Mouse (Mus musculus) heart, adult 18-20 months (tissue): ENCODE data around the gene Sesn1. TPM values are rescaled to one million over a fixed set of nuclear protein-coding genes. Genes with fewer than 3 reads are reported as not detected.

Source experiments
- DNase-seq, 2 experiments: peaks; one replicate each; pipeline ENCODE4 v3.0.0; 2021 to 2022; ENCODE audit warnings: mixed read lengths in 1 of 2
- total RNA-seq, 2 experiments: library from RNA; stranded (reverse); gene quantifications; 2 replicates each; pipeline ENCODE4 v1.2.3; 2021

Sesn1 gene
- total RNA-seq, 2 experiments from 2014 or later, result 135 to 156 TPM

DNA sequence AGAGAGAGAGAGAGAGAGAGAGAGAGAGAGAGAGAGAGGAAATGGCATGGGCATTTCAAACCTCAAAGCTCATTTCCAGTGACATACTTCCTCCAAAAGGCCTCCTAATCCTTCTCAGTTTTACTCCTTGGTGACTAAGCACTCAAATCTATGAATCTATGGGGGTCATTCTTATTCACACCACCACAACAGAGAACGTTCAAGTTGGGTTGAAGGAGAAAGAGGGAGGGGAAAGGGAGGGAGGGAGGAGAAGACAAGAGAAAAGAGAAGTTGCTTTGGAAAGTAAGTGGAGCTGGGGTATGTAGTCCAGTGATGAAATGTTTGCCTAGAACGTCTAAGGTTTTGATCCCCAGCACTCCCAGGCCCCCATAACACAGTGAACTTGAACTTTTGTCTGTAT lies 60.4 kb downstream of the Sesn1 start:
- DNase-seq, result no peak

DNA sequence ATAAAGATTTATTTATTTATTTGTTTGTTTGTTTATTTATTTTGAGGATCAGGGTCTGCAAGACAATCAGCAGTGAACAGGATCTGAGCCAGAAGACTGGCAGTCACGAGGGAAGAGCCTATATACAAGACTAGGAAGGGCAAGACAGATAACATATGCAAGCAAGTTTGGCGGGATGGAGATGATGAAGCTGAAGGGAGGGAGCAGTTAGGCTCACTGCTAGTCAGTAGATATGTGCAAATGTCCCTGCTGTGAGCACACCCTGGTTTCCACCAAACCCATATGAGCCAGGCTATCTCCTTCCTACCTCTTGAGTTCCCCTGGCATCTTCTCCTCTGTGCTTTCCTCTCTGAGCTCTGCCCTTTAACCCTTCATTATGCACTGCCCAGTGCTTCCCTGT lies 61.8 kb downstream of the Sesn1 start:
- DNase-seq, result no peak

- DNase-seq, result no peak
Measured at GRCm38 (mm10) chr10:41875624-41876023, 65.9 kb downstream of the Sesn1 start.

DNA sequence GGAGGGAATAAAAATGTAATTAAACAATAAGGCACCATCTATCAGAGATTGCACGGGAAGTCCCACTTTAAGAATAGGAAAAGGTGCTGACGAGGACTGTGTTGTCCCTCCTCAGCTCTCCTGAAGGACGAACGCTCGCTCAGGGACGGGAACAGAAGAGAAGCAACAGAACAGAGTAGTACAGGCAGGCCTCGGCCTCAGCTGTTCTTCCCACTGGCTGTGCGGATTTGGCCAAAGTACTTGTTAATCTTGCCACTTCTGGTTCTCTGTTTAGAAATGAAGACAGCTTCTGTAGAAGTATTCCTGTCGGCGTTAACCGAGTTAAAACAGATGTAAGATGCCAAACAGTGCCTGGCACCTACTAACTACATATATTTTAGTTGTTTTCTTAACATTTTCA lies 68.6 kb downstream of the Sesn1 start:
- peak in 1 of 2 experiments; percentile 15 for DNase-seq

GRCm38 (mm10) chr10:41879675-41880074 lies 69.9 kb downstream of the Sesn1 start:
- peak in 1 of 2 experiments; percentile 17 for DNase-seq

- DNase-seq, result peak in 1 of 2 experiments; percentile 23
Measured at GRCm38 (mm10) chr10:41880206-41880605, 70.5 kb downstream of the Sesn1 start.

DNA sequence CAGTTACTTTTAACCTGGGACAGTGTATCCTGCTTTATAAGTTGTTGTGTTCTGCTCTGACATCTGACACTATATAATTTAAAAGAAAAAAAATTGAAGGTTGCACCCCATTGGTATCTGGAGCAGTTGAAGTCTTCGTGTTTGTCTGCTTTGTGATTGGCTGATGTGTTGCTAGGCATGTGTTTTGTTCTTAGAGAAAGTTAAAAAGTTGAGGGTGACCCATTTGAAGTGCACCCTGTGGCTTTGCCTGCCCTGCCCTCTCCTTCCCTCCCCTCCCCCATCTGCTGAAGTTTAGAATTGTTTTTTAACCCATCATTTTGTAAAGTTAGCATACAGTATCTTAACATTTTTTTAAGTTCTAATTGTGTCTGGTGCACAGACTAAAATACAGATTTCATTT lies 71.0 kb downstream of the Sesn1 start:
- DNase-seq, result no peak

DNA sequence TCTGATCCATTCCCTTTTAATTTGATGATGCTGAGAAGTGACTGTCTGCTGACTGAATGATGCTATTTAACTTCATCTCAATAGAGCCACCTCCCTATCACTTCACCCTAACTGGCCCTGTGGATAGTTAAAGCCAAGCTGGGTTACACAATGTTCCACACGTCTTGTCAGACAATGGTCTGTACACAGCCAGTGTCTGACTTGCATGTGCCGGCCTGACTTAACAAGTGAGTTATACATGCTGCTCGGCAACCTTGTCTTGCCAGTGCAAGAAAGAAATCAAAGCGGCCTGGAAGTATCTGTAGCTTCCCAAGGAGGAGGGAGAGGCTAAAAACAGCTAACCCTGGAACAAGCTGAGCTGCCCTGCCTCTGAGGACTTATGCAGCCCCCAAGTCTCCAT lies 71.7 kb downstream of the Sesn1 start:
- DNase-seq, result peak in 1 of 2 experiments; percentile 47

GRCm38 (mm10) chr10:41883741-41884575 lies 74.2 kb downstream of the Sesn1 start:
- peak in 1 of 2 experiments; percentile 29 for DNase-seq

DNA sequence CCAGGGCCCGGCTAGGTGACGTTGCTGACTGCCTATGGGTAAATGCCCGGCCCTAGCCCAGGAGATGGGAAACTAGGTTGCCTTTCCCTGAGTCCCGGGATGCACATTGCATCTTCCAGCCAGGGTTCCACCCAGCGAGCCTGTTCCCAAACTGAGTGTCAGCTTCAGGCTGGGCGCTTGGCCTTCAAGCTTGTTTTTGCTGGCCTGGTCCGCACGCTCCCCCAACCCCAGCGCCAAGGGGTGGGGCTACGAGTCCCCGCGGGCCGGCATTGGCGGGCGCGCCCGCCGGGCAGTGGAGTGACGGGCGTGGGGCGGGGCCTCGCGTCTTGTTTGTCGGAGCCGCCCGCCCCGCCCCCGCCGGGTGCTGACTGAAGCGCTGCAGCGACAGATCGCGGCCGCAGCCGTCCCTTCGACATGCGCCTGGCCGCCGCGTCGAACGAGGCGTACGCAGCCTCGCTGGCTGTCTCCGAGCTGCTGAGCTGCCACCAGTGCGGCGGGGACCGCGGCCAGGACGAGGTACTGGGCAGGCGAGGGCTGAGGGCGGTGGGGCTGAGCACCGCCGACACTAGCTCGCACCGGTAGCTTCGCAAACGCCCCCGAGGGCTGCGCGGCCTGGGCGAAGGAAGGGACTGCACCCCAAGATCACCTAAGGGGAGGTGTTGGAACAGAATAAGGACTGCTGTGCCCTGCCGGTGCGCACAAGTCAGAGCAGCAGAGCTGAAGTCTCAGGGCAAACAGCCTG lies 77.5 kb downstream of the Sesn1 start:
- peak; percentile 97 for DNase-seq

DNA sequence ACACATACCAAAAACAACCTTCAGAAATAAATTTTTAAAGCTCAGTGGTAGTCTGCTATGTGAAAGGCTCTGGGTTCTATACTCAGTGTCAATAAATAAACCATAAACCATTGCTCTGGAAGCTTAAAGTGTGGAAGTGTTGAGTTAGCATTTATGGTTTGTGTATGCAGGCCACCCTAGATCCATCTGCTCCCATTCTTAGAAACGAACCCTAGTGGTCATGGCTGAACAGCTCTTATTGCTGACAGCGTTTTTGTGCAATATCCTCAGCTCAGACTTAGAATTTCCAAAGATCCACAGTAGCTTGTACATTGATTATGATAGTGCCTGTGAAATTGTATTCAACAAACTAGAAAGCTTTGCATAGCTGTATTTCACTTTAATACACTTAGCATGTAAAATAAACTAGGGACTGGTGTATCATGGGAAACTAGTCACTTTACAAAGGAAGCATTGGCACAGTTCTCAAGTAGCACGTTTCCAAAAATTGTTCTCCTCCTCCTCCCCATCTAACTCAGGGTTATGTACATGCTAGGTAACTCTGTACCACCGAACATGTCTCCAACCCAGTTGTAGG lies 78.7 kb downstream of the Sesn1 start:
- peak; percentile 64 to 69 for DNase-seq

DNA sequence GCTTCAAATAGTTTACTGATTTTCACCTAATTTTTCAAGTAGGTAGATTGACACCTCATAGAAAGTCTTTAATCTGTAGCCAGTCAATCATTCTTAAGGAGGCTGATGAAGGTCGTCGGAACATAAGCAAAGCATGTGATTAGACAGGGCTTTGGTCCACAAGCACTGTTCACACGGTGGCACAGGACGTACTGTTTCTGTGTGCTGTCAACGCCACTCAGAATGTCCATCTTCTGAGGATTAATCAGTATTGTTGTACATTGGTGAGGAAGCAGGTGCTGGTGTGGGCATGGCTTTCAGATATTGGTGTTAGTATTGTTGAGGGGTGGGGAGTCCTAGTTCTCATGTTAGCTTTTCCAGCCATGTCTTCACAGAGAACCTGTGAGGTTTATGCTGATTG lies 79.8 kb downstream of the Sesn1 start:
- DNase-seq, result peak; percentile 72 to 79

DNA sequence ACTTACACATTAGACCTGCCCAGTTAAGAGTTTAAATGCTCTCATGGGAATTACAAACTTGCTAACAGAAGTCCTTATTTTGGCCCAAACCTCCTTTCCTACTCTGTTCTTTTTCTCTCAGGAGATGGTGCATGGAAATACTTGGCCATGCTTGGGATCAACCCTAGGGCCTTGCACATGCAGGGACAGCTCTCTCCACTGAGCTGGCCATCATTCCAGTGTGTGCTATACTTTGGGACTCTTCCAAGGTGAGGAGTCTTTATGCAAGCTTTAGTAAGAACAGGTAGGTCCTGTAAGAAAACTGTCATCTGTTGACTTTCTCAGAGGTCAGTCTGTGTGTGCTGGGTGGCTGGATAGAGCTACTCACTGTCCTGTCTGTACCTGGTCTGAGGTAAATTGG lies 80.8 kb downstream of the Sesn1 start:
- DNase-seq, result peak in 1 of 2 experiments; percentile 34

DNA sequence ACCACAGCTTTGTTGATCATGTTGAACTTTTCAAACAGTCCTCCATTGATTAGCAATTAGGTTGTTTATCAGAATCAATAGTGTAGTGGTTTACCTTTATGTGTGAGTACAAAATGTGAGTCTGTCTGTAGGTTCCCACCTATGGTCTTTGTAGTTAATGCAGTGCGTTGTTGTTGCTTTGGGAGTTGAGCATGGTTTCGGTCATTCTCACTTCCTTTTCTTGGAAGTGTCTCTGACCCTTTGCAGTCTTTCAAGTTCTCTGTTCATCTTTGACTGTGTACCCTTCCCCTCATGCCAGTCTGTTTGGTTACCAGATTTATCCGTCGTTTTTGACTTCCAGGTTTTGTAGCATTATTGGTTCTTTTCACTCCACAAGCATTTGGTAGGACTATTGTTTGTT lies 81.6 kb downstream of the Sesn1 start:
- peak in 1 of 2 experiments; percentile 18 for DNase-seq

GRCm38 (mm10) chr10:41893433-41894411 lies 84.0 kb downstream of the Sesn1 start:
- peak; percentile 84 for DNase-seq

- DNase-seq, result no peak
Measured at GRCm38 (mm10) chr10:41896425-41896824, 86.7 kb downstream of the Sesn1 start.

GRCm38 (mm10) chr10:41896865-41897264 lies 87.1 kb downstream of the Sesn1 start:
- no peak for DNase-seq

DNA sequence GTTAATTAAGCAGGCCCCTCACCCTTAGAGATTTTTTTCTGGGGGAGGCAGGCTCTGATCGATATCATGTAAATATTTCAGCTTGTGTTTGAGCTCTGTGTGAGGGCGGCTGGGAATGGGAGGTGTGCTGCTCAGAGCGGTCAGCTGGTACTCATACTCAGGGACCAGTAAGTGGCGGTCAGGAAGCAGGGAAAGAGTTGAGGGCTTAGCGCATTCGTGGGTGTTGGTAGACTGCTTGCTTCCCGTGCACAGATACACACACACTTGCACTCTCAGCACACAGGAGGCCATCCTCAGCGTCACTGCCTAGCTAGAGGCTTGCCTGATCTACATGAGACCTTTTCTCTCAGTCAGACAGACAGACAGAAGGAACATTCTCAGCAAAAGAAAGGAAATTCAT lies 91.7 kb downstream of the Sesn1 start:
- peak in 1 of 2 experiments; percentile 21 for DNase-seq

- DNase-seq, result peak; percentile 67 to 71
Measured at GRCm38 (mm10) chr10:41901864-41902263, 92.1 kb downstream of the Sesn1 start.

DNA sequence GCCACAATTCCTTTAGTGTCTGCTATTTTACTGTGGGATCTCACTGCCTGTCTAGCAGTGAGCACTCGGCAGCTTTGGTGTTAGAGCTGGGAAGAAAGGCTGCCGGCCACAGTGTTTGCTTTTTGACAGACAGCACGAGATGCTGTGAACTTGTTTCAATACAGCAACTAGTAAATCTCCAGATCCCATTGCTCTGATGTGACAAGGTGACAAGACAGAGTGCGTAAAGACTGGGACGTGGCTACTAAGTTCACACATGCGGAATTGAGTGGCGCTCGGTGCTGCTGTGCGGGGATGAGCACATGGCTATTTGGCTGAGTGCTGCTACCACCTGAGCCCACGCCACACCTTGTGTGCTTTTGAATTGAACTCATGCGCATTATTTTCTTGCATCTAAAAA lies 97.7 kb downstream of the Sesn1 start:
- no peak for DNase-seq

GRCm38 (mm10) chr10:41907950-41908349 lies 98.2 kb downstream of the Sesn1 start:
- no peak for DNase-seq

- DNase-seq, result no peak
Measured at GRCm38 (mm10) chr10:41908899-41909298, 99.2 kb downstream of the Sesn1 start.
